In the genomic region with DNA sequence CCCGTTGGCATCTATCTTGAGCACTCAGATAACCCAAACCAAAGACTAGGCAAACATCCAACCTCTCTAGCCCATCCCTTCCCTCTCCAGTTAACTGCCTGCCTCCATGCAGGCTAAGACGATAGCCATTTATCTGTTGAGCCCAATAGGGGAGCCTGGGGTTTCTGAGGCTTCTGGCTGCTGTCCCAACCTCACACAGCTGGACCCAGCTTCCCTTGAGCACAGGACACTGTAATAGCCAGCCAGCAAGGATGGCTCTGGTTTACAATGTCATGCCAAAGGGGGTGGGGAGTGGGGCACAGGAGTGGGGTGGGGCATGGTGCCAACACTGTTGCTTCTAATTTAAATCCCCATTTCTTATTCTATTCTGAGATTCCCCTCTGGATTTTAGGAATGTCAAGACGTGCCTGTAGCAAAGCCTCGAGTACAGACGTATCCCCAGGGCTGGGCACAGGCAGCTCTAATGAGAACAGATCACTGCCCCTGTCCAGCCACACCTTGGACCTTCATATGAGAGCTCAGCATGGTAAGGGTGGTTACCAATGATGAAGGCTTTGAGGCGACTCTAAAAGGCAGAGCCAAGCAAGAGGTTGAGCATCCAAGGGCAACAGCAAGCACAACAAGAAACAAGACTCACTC, we compare ENCODE assay signal across 11 mouse cellular contexts.
DNase-seq lines count a peak whose midpoint lies in the region; ATAC-seq lines count a peak whose summit lies in the region.
"Had no signal": no experiment of that assay in that cellular context is flagged by ENCODE, and none has a peak within 500 bp of the region (broad histone marks: within the 10 kb centered on the region; RNA-seq: fewer than 3 reads in every experiment).

No protein-coding gene starts in this region.

- peak; percentile 29 for DNase-seq in left cerebral cortex, postnatal 4 days
- no peak for DNase-seq in left cerebral cortex, postnatal 36 days (ENCODE audit: low spot score in 2 of 2)
- DNase-seq in NIH3T3 (ENCODE audit: low read depth): peak; percentile 84
- no peak for DNase-seq in cerebellum, adult 8-10 months
- no peak for DNase-seq in spleen, adult 12 weeks (ENCODE audit: low spot score)
- DNase-seq: kidney, postnatal 25 days; right cerebral cortex, postnatal 4 days; thymus, postnatal 4 days had no signal

- H3K9ac ChIP-seq in embryonic facial prominence, embryonic 13.5 days: no peak overlapping the region

- no peak overlapping the region for H3K4me3 ChIP-seq in embryonic facial prominence, embryonic 13.5 days

- WGBS in embryonic facial prominence, embryonic 13.5 days: 39% methylated on average over 6 of the region's 6 CpGs

- no peaks in the 10 kb centered on the region for H3K27me3 ChIP-seq in embryonic facial prominence, embryonic 13.5 days
- H3K27me3 ChIP-seq: Patski had no signal

- H3K4me2 ChIP-seq in embryonic facial prominence, embryonic 13.5 days: peak overlapping the region; percentile 24

- H3K9me3 ChIP-seq in embryonic facial prominence, embryonic 13.5 days: no peaks in the 10 kb centered on the region

- no peaks in the 10 kb centered on the region for H3K36me3 ChIP-seq in embryonic facial prominence, embryonic 13.5 days

- H3K27ac ChIP-seq in embryonic facial prominence, embryonic 13.5 days: peak overlapping the region; percentile 87

- H3K4me1 ChIP-seq in embryonic facial prominence, embryonic 13.5 days: peaks cover 37% of the 10 kb centered on the region

- intact Hi-C loops in left cerebral cortex, postnatal 4 days (cut with DNase I): no loop called here
- intact Hi-C loops in left cerebral cortex, postnatal 36 days (cut with DNase I): no loop called here

- ATAC-seq in embryonic facial prominence, embryonic 13.5 days (ENCODE audit: insufficient number of reproducible peaks, insufficient read depth, low FRiP score, low TSS enrichment, low read depth): peak; percentile 73
- ATAC-seq in hematopoietic stem cell, adult 5-6 weeks (replicated peaks in 1 of 2; ENCODE audit: insufficient read depth in 1 of 2, low FRiP score in 2 of 2, low TSS enrichment in 1 of 2, low read depth in 1 of 2, poor library complexity in 2 of 2, severe bottlenecking in 2 of 2): peak; percentile 80 to 81

Comparison
In these comparisons a context has a peak if more than half of its experiments do, and no peak if none do; other contexts are left out.
1. DNase-seq: peak in left cerebral cortex, postnatal 4 days (single experiment) and NIH3T3 (single experiment); none in left cerebral cortex, postnatal 36 days (0 of 2), cerebellum, adult 8-10 months (single experiment) and spleen, adult 12 weeks (single experiment).